Mouse (Mus musculus) G1E (cell line): ENCODE measurements around the gene Tarsl2.

Source experiments
- CTCF ChIP-seq: IDR thresholded peaks from 2 replicates; pipeline ENCODE4 v1.5.1; 2012; ENCODE audit warnings: low read depth, low read length, inconsistent platforms, mixed read lengths
- GATA1 ChIP-seq: IDR thresholded peaks from 2 replicates; pipeline ENCODE4 v1.6.1; 2012; ENCODE audit warnings: borderline replicate concordance, low read length, inconsistent platforms, mixed read lengths
- GATA2 ChIP-seq: IDR thresholded peaks from 2 replicates; pipeline ENCODE4 v1.6.1; 2012; ENCODE audit warnings: low read depth, low read length, inconsistent platforms, borderline replicate concordance
- TAL1 ChIP-seq: conservative IDR thresholded peaks from 2 replicates; pipeline ENCODE4 v1.6.1; 2012; ENCODE audit warnings: low read depth, low read length, inconsistent platforms, mixed read lengths

GRCm38 (mm10) chr7:65693301-65693821, 48.7 kb downstream of the Tarsl2 start:
- no peak for TF ChIP-seq CTCF
- TF ChIP-seq GATA1 = no peak
- no peak for TF ChIP-seq TAL1
- no peak for TF ChIP-seq GATA2
